Mouse (Mus musculus) kidney, embryonic 14.5 days (tissue): Measurements from ENCODE around the gene Wdpcp. TPM values are rescaled to one million over a fixed set of nuclear protein-coding genes. Genes with fewer than 3 reads are reported as not detected.
A peak's percentile ranks its signal among the peaks of the same experiment; 100 is the strongest.

Experiments used
- ATAC-seq: fragments of 200-750 bp; cut with Nextera tagmentation; 2 replicates; pipeline ENCODE4 v1.8.0; 2017; ENCODE audit warnings: moderate number of reproducible peaks, mild to moderate bottlenecking, moderate TSS enrichment, moderate library complexity; ENCODE audit not compliant: low FRiP score, low TSS enrichment
- H3K27ac ChIP-seq: fragments of 300-500 bp; sonication (generic); 2 replicates; pipeline ENCODE4 v1.5.1; 2014; ENCODE audit warnings: low read depth, mild to moderate bottlenecking, low read length, moderate library complexity, mixed read lengths
- H3K27me3 ChIP-seq: fragments of 300-500 bp; sonication (generic); 2 replicates; pipeline ENCODE4 v1.6.1; 2014; ENCODE audit warnings: mild to moderate bottlenecking, low read length; ENCODE audit not compliant: control insufficient read depth, insufficient read depth
- H3K36me3 ChIP-seq: fragments of 300-500 bp; sonication (generic); 2 replicates; pipeline ENCODE4 v1.6.1; 2014; ENCODE audit warnings: low read length, mixed read lengths; ENCODE audit not compliant: control insufficient read depth, insufficient read depth
- H3K4me1 ChIP-seq: fragments of 300-500 bp; sonication (generic); 2 replicates; pipeline ENCODE4 v1.6.1; 2014; ENCODE audit warnings: low read length, mixed read lengths; ENCODE audit not compliant: control insufficient read depth, insufficient read depth
- H3K4me2 ChIP-seq: fragments of 300-500 bp; sonication (generic); replicated peaks from 2 replicates; pipeline ENCODE4 v1.6.1; 2014; ENCODE audit warnings: low read depth, mild to moderate bottlenecking, low read length
- H3K4me3 ChIP-seq: fragments of 300-500 bp; sonication (generic); 2 replicates; pipeline ENCODE4 v1.5.1; 2014; ENCODE audit warnings: mild to moderate bottlenecking, low read length
- H3K9ac ChIP-seq: fragments of 300-500 bp; sonication (generic); 2 replicates; pipeline ENCODE4 v1.6.1; 2014; ENCODE audit warnings: low read depth, mild to moderate bottlenecking, low read length, moderate library complexity
- H3K9me3 ChIP-seq: fragments of 300-500 bp; sonication (generic); 2 replicates; pipeline ENCODE4 v1.6.1; 2016; ENCODE audit warnings: low read length; ENCODE audit not compliant: control insufficient read depth
- WGBS: fragments of 180-500 bp; shearing (Covaris S2); extraction: QIAGEN DNeasy Blood & Tissue Kit; methylation state at CpG from one replicate; pipeline ENCODE4 v1.1.7; 2014; 5-methylcytosine and 5-hydroxymethylcytosine counted together
- polyA plus RNA-seq: library from polyadenylated mRNA; unstranded; fragments of >200 nt; fragmentation: Nextera tagmentation; extraction: Ambion mirVana; gene quantifications from 2 replicates; pipeline ENCODE4 v1.2.1, GENCODE M21; 2014

Wdpcp gene
- polyA plus RNA-seq, 1 experiment from 2014 or later: 11.4 TPM

GRCm38 (mm10) chr11:21564681-21565405 lies 7.2 kb upstream of the Wdpcp start:
- H3K4me1 ChIP-seq: peaks cover 7% of the 10 kb centered on the region; the same call in 1 of the 2 replicates
- no peaks in the 10 kb centered on the region for H3K27me3 ChIP-seq
- peaks cover 52% of the 10 kb centered on the region for H3K36me3 ChIP-seq
- no peak overlapping the region for H3K4me2 ChIP-seq
- 77% methylated on average over 9 of the region's 9 CpGs for WGBS
- H3K27ac ChIP-seq: no peak overlapping the region
- no peaks in the 10 kb centered on the region for H3K9me3 ChIP-seq
- H3K4me3 ChIP-seq: no peak overlapping the region
- H3K9ac ChIP-seq: no peak overlapping the region
- ATAC-seq: no peak

GRCm38 (mm10) chr11:21566934-21567333 lies 5.1 kb upstream of the Wdpcp start:
- no peak for ATAC-seq
- no peak overlapping the region for H3K27ac ChIP-seq
- H3K9ac ChIP-seq: no peak overlapping the region
- peaks cover 13% of the 10 kb centered on the region for H3K4me1 ChIP-seq
- no peak overlapping the region for H3K4me3 ChIP-seq
- no peaks in the 10 kb centered on the region for H3K9me3 ChIP-seq
- H3K36me3 ChIP-seq: peaks cover 35% of the 10 kb centered on the region
- no peaks in the 10 kb centered on the region for H3K27me3 ChIP-seq
- 93% methylated on average over 6 of the region's 6 CpGs for WGBS
- no peak overlapping the region for H3K4me2 ChIP-seq

GRCm38 (mm10) chr11:21567733-21568132 lies 4.3 kb upstream of the Wdpcp start:
- H3K4me3 ChIP-seq: no peak overlapping the region
- ATAC-seq: no peak
- 98% methylated on average over 1 of the region's 1 CpGs for WGBS
- peaks cover 15% of the 10 kb centered on the region for H3K4me1 ChIP-seq
- no peak overlapping the region for H3K4me2 ChIP-seq
- no peak overlapping the region for H3K9ac ChIP-seq
- no peaks in the 10 kb centered on the region for H3K27me3 ChIP-seq
- H3K27ac ChIP-seq: no peak overlapping the region
- H3K36me3 ChIP-seq: peaks cover 31% of the 10 kb centered on the region
- no peaks in the 10 kb centered on the region for H3K9me3 ChIP-seq

- Histone ChIP-seq H3K9ac (no peak overlapping the region), H3K4me3 (no peak overlapping the region), H3K4me1 (peaks cover 19% of the 10 kb centered on the region), H3K27ac (no peak overlapping the region), H3K4me2 (no peak overlapping the region), H3K9me3 (no peaks in the 10 kb centered on the region), H3K36me3 (peaks cover 20% of the 10 kb centered on the region; the same call in 1 of the 2 replicates), H3K27me3 (no peaks in the 10 kb centered on the region)
- no peak for ATAC-seq
- WGBS: 50% methylated on average over 5 of the region's 5 CpGs
Observed at GRCm38 (mm10) chr11:21569002-21569401, 3.0 kb upstream of the Wdpcp start.

- peaks cover 18% of the 10 kb centered on the region; the same call in 1 of the 2 replicates for H3K36me3 ChIP-seq
- no peaks in the 10 kb centered on the region for H3K9me3 ChIP-seq
- ATAC-seq: no peak
- H3K9ac ChIP-seq: no peak overlapping the region
- H3K4me1 ChIP-seq: peaks cover 19% of the 10 kb centered on the region
- no peak overlapping the region; the same call in 1 of the 2 replicates for H3K27ac ChIP-seq
- no peak overlapping the region for H3K4me3 ChIP-seq
- no peaks in the 10 kb centered on the region for H3K27me3 ChIP-seq
- 58% methylated on average over 3 of the region's 3 CpGs for WGBS
- peak overlapping the region; percentile 70 for H3K4me2 ChIP-seq
Observed at GRCm38 (mm10) chr11:21569456-21570108, 2.5 kb upstream of the Wdpcp start.

- no peak for ATAC-seq
- peak overlapping the region; percentile 70 for H3K4me2 ChIP-seq
- H3K27me3 ChIP-seq: no peaks in the 10 kb centered on the region
- H3K9me3 ChIP-seq: no peaks in the 10 kb centered on the region
- H3K4me3 ChIP-seq: peak overlapping the region; percentile 77; the same call in 1 of the 2 replicates
- H3K4me1 ChIP-seq: peaks cover 19% of the 10 kb centered on the region
- H3K9ac ChIP-seq: 0 out of 2 replicates have a peak overlapping the region, but pooled peaks have one; percentile 18
- peaks cover 14% of the 10 kb centered on the region; the same call in 1 of the 2 replicates for H3K36me3 ChIP-seq
- WGBS: 75% methylated on average over 2 of the region's 2 CpGs
- H3K27ac ChIP-seq: peak overlapping the region; percentile 17; the same call in 1 of the 2 replicates
Observed at GRCm38 (mm10) chr11:21570109-21570474, 1.9 kb upstream of the Wdpcp start.

GRCm38 (mm10) chr11:21570973-21571372 lies 1.1 kb upstream of the Wdpcp start:
- Histone ChIP-seq H3K9ac (peak overlapping the region; percentile 74), H3K27me3 (no peaks in the 10 kb centered on the region), H3K9me3 (no peaks in the 10 kb centered on the region), H3K36me3 (peaks cover 6% of the 10 kb centered on the region; the same call in 1 of the 2 replicates), H3K4me3 (peak overlapping the region; percentile 77), H3K4me1 (peaks cover 19% of the 10 kb centered on the region), H3K4me2 (peak overlapping the region; percentile 70), H3K27ac (peak overlapping the region; percentile 82; the same call in 1 of the 2 replicates)
- ATAC-seq: no peak
- 5% methylated on average over 10 of the region's 10 CpGs for WGBS

GRCm38 (mm10) chr11:21581472-21581871 lies 9.4 kb downstream of the Wdpcp start:
- ATAC-seq: no peak
- Histone ChIP-seq H3K27me3 (no peaks in the 10 kb centered on the region), H3K4me1 (no peaks in the 10 kb centered on the region), H3K4me2 (no peak overlapping the region), H3K9me3 (no peaks in the 10 kb centered on the region), H3K9ac (no peak overlapping the region), H3K36me3 (no peaks in the 10 kb centered on the region), H3K4me3 (no peak overlapping the region), H3K27ac (no peak overlapping the region)
- 68% methylated on average over 7 of the region's 7 CpGs for WGBS

GRCm38 (mm10) chr11:21583286-21583685 lies 11.3 kb downstream of the Wdpcp start:
- no peak for ATAC-seq
- no peaks in the 10 kb centered on the region for H3K27me3 ChIP-seq
- no peaks in the 10 kb centered on the region for H3K36me3 ChIP-seq
- no peak overlapping the region for H3K4me3 ChIP-seq
- no peaks in the 10 kb centered on the region for H3K4me1 ChIP-seq
- H3K4me2 ChIP-seq: no peak overlapping the region
- no peak overlapping the region for H3K27ac ChIP-seq
- H3K9me3 ChIP-seq: no peaks in the 10 kb centered on the region
- 68% methylated on average over 1 of the region's 1 CpGs for WGBS
- H3K9ac ChIP-seq: no peak overlapping the region
